ENCODE assay signal across 15 mouse cellular contexts in genomic region chr15:96319335-96319734, GRCm38 (mm10). TPM values are rescaled to one million over a fixed set of nuclear protein-coding genes. Genes with fewer than 3 reads are reported as not detected.
DNase-seq lines count a peak whose midpoint lies in the region; ATAC-seq and TF ChIP-seq lines count a peak whose summit lies in the region.
"Had no signal": no experiment of that assay in that cellular context is flagged by ENCODE, and none has a peak within 500 bp of the region (broad histone marks: within the 10 kb centered on the region; RNA-seq: fewer than 3 reads in every experiment).

No protein-coding gene starts in this region.

- WGBS in midbrain, embryonic 16.5 days = 76% methylated on average over 8 of the region's 8 CpGs
- 77% methylated on average over 8 of the region's 8 CpGs for WGBS in midbrain, postnatal 0 days

- peak; percentile 44; the same call in 1 of the 2 replicates for ATAC-seq in frontal cortex, adult (ENCODE audit: low TSS enrichment)
- ATAC-seq in midbrain, embryonic 16.5 days = no peak
- ATAC-seq in midbrain, postnatal 0 days (ENCODE audit: low FRiP score) = no peak
- ATAC-seq in megakaryocyte, adult 5-6 weeks (ENCODE audit: poor library complexity, severe bottlenecking) = no peak

- no peak overlapping the region for H3K4me3 ChIP-seq in midbrain, embryonic 16.5 days (ENCODE audit: low read depth, low read length)
- no peak overlapping the region for H3K4me3 ChIP-seq in midbrain, postnatal 0 days (ENCODE audit: low read depth, low read length)
- H3K4me3 ChIP-seq: embryonic facial prominence, embryonic 12.5 days; heart, embryonic 10.5 days had no signal

- H3K36me3 ChIP-seq in midbrain, embryonic 16.5 days (ENCODE audit: control insufficient read depth, insufficient read depth, low read length) = no peaks in the 10 kb centered on the region
- no peaks in the 10 kb centered on the region for H3K36me3 ChIP-seq in midbrain, postnatal 0 days (ENCODE audit: insufficient read depth, low read length)

- no peak for TF ChIP-seq CTCF in midbrain, postnatal 0 days (IDR thresholded peaks at IDR 0.05)

- no peak overlapping the region for H3K9ac ChIP-seq in midbrain, embryonic 16.5 days (ENCODE audit: low read depth, low read length)
- no peak overlapping the region for H3K9ac ChIP-seq in midbrain, postnatal 0 days (replicated peaks; ENCODE audit: low read length, poor library complexity, severe bottlenecking)
- H3K9ac ChIP-seq: embryonic facial prominence, embryonic 12.5 days; lung, embryonic 14.5 days had no signal

- no peak for DNase-seq in frontal cortex, postnatal 36 days (ENCODE audit: low spot score in 2 of 2)
- no peak for DNase-seq in midbrain, postnatal 0 days (ENCODE audit: low spot score)
- DNase-seq in cerebellum, postnatal 10 days = peak; percentile 45 to 47
- DNase-seq in adrenal gland, postnatal 36 days = no peak
- DNase-seq in right cerebral cortex, postnatal 4 days = no peak
- DNase-seq: adrenal gland, postnatal 10 days; kidney, adult 18-20 months; kidney, postnatal 4 days; liver; lung, embryonic 14.5 days had no signal

- no peaks in the 10 kb centered on the region for H3K9me3 ChIP-seq in midbrain, embryonic 16.5 days (replicated peaks; ENCODE audit: control insufficient read depth, low read length, poor library complexity, severe bottlenecking)
- H3K9me3 ChIP-seq in midbrain, postnatal 0 days (ENCODE audit: low read length) = no peaks in the 10 kb centered on the region
- H3K9me3 ChIP-seq: embryonic facial prominence, embryonic 12.5 days; heart, embryonic 10.5 days had no signal

- H3K27me3 ChIP-seq in midbrain, embryonic 16.5 days (ENCODE audit: control insufficient read depth, insufficient read depth, low read depth, low read length) = no peaks in the 10 kb centered on the region
- no peaks in the 10 kb centered on the region for H3K27me3 ChIP-seq in midbrain, postnatal 0 days (ENCODE audit: insufficient read depth, low read length)
- H3K27me3 ChIP-seq: embryonic facial prominence, embryonic 12.5 days had no signal

- H3K27ac ChIP-seq in midbrain, embryonic 16.5 days (ENCODE audit: low read length) = 0 out of 2 replicates have a peak overlapping the region, but pooled peaks have one; percentile 20
- no peak overlapping the region for H3K27ac ChIP-seq in midbrain, postnatal 0 days (ENCODE audit: low read depth, low read length)
- H3K27ac ChIP-seq: embryonic facial prominence, embryonic 12.5 days; heart, embryonic 10.5 days had no signal

- H3K4me2 ChIP-seq in midbrain, embryonic 16.5 days (ENCODE audit: low read length) = no peak overlapping the region
- no peak overlapping the region for H3K4me2 ChIP-seq in midbrain, postnatal 0 days (ENCODE audit: low read depth, low read length, poor library complexity, severe bottlenecking)
- H3K4me2 ChIP-seq: embryonic facial prominence, embryonic 12.5 days; lung, embryonic 14.5 days had no signal

- H3K4me1 ChIP-seq in midbrain, embryonic 16.5 days (ENCODE audit: control insufficient read depth, insufficient read depth, low read length) = no peaks in the 10 kb centered on the region; the same call in 1 of the 2 replicates
- no peaks in the 10 kb centered on the region for H3K4me1 ChIP-seq in midbrain, postnatal 0 days (ENCODE audit: insufficient read depth, low read length)
- H3K4me1 ChIP-seq: embryonic facial prominence, embryonic 12.5 days had no signal

RNA-seq across cellular contexts. Expression of gene Arid2, which starts 32.0 kb away (rescaled TPM):
- polyA plus RNA-seq in midbrain, embryonic 16.5 days (2015; fragmentation: Nextera tagmentation; extraction: Ambion mirVana) = 17.8 and 21.2 TPM in 2 replicates
- 40.8 and 55.6 TPM in 2 replicates for total RNA-seq in midbrain, postnatal 0 days (2014; rRNA removed)
- 9.5 and 11.2 TPM in 2 replicates for polyA plus RNA-seq in midbrain, postnatal 0 days (2015; fragmentation: Nextera tagmentation; extraction: Ambion mirVana)
- total RNA-seq in megakaryocyte, adult 5-6 weeks (2015) = 39.0 and 44.5 TPM in 2 replicates
- total RNA-seq in megakaryocyte, adult 5-6 weeks (2017) = 28.5 and 36.2 TPM in 2 replicates
- total RNA-seq in adrenal gland, postnatal 36 days (2021) = 10 to 100 TPM; 37.5 to 42.5 TPM

Comparison
In these comparisons a context has a peak if more than half of its experiments do, and no peak if none do; other contexts are left out.
1. DNase-seq: peak in cerebellum, postnatal 10 days (2 of 2); none in frontal cortex, postnatal 36 days (0 of 2), midbrain, postnatal 0 days (single experiment), adrenal gland, postnatal 36 days (0 of 2) and right cerebral cortex, postnatal 4 days (single experiment).